Comparison of ENCODE assay signal across 19 mouse cellular contexts in the genomic region with DNA sequence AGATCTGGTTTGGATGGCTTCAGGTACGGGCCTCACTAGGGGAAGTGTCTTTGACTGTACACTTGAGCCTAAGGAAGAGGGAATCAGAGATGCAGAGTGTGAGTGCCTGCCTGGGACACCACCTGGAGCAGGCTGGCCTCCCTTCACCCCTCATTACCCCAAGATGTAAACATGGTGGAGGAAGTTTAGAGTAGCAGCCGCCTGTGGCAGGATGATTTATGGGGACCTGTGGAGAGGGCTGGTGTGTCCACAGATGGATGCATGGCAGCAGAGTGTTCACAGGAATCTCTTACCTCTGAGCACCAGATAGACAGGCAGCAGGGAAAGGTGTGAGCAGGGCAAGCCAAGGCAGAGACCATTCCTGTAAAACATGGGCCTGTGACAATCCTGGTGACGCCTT.
DNase-seq lines count a peak whose midpoint lies in the region; ATAC-seq lines count a peak whose summit lies in the region.
"Had no signal": no experiment of that assay in that cellular context is flagged by ENCODE, and none has a peak within 500 bp of the region (broad histone marks: within the 10 kb centered on the region; RNA-seq: fewer than 3 reads in every experiment).

No protein-coding gene starts in this region.

- peak; percentile 82 for ATAC-seq in kidney, embryonic 15.5 days (replicated peaks; ENCODE audit: low FRiP score)
- no peak for ATAC-seq in neural tube, embryonic 11.5 days (ENCODE audit: insufficient read depth, low FRiP score, low TSS enrichment)
- ATAC-seq in neural tube, embryonic 15.5 days (ENCODE audit: low FRiP score): no peak
- ATAC-seq: forebrain, embryonic 13.5 days; forebrain, postnatal 0 days had no signal

- H3K4me1 ChIP-seq in kidney, embryonic 15.5 days: peaks cover 25% of the 10 kb centered on the region
- no peaks in the 10 kb centered on the region for H3K4me1 ChIP-seq in neural tube, embryonic 11.5 days (ENCODE audit: control insufficient read depth, insufficient read depth, low read length)
- H3K4me1 ChIP-seq in neural tube, embryonic 15.5 days: 0 out of 2 replicates have a peak, but pooled peaks cover 3% of the 10 kb centered on the region

- no peak overlapping the region for H3K27ac ChIP-seq in kidney, embryonic 15.5 days
- no peak overlapping the region for H3K27ac ChIP-seq in neural tube, embryonic 11.5 days (ENCODE audit: low read depth, low read length)
- no peak overlapping the region for H3K27ac ChIP-seq in neural tube, embryonic 15.5 days (replicated peaks)
- H3K27ac ChIP-seq: embryonic facial prominence, embryonic 10.5 days; forebrain, embryonic 13.5 days; gastrocnemius, adult 2 months; hindbrain, embryonic 10.5 days; hindbrain, embryonic 14.5 days had no signal

- no peak overlapping the region for H3K9ac ChIP-seq in kidney, embryonic 15.5 days
- no peak overlapping the region for H3K9ac ChIP-seq in neural tube, embryonic 11.5 days (ENCODE audit: low read length)
- no peak overlapping the region for H3K9ac ChIP-seq in neural tube, embryonic 15.5 days (replicated peaks)
- H3K9ac ChIP-seq: forebrain, embryonic 13.5 days; forebrain, postnatal 0 days; heart, embryonic 12.5 days; hindbrain, embryonic 14.5 days had no signal

- H3K27me3 ChIP-seq in kidney, embryonic 15.5 days: peaks cover 9% of the 10 kb centered on the region
- H3K27me3 ChIP-seq in neural tube, embryonic 11.5 days (ENCODE audit: control insufficient read depth, insufficient read depth, low read length): no peaks in the 10 kb centered on the region
- no peaks in the 10 kb centered on the region for H3K27me3 ChIP-seq in neural tube, embryonic 15.5 days (replicated peaks)
- H3K27me3 ChIP-seq: forebrain, embryonic 13.5 days had no signal

- no peak overlapping the region for H3K4me2 ChIP-seq in kidney, embryonic 15.5 days
- no peak overlapping the region for H3K4me2 ChIP-seq in neural tube, embryonic 11.5 days (ENCODE audit: low read depth)
- no peak overlapping the region for H3K4me2 ChIP-seq in neural tube, embryonic 15.5 days
- H3K4me2 ChIP-seq: forebrain, embryonic 13.5 days; heart, embryonic 12.5 days; hindbrain, embryonic 14.5 days had no signal

- no peaks in the 10 kb centered on the region for H3K9me3 ChIP-seq in kidney, embryonic 15.5 days (replicated peaks)
- no peaks in the 10 kb centered on the region for H3K9me3 ChIP-seq in neural tube, embryonic 11.5 days (ENCODE audit: control insufficient read depth, low read length)
- H3K9me3 ChIP-seq in neural tube, embryonic 15.5 days (replicated peaks): no peaks in the 10 kb centered on the region
- H3K9me3 ChIP-seq: embryonic facial prominence, embryonic 10.5 days; forebrain, embryonic 13.5 days; heart, embryonic 12.5 days; hindbrain, embryonic 10.5 days had no signal

- 25% methylated on average over 3 of the region's 3 CpGs for WGBS in kidney, embryonic 15.5 days
- 67% methylated on average over 3 of the region's 3 CpGs for WGBS in neural tube, embryonic 11.5 days
- WGBS in neural tube, embryonic 15.5 days: 68% methylated on average over 3 of the region's 3 CpGs

- no peak for DNase-seq in kidney, postnatal 25 days
- DNase-seq in neural tube, embryonic 11.5 days (ENCODE audit: low spot score): peak; percentile 26
- peak; percentile 33 for DNase-seq in embryo, embryonic 9.5 days (ENCODE audit: extremely low spot score)
- DNase-seq in cerebellum, postnatal 36 days: no peak
- DNase-seq in natural killer cell, adult 2 months (ENCODE audit: low spot score in 2 of 2): no peak
- DNase-seq: adrenal gland, adult 2 months; adrenal gland, postnatal 25 days; cerebellum, adult 18-20 months; cerebellum, adult 9-11 months; forebrain, postnatal 0 days; gastrocnemius, adult 2 months; gastrocnemius, postnatal 25 days had no signal

- no peaks in the 10 kb centered on the region for H3K36me3 ChIP-seq in kidney, embryonic 15.5 days
- H3K36me3 ChIP-seq in neural tube, embryonic 11.5 days (ENCODE audit: control insufficient read depth, insufficient read depth, low read length): no peaks in the 10 kb centered on the region
- H3K36me3 ChIP-seq in neural tube, embryonic 15.5 days: no peaks in the 10 kb centered on the region
- H3K36me3 ChIP-seq: embryonic facial prominence, embryonic 10.5 days; heart, embryonic 12.5 days; hindbrain, embryonic 10.5 days had no signal

- H3K4me3 ChIP-seq in kidney, embryonic 15.5 days (replicated peaks): no peak overlapping the region
- H3K4me3 ChIP-seq in neural tube, embryonic 11.5 days (ENCODE audit: low read depth, low read length): no peak overlapping the region
- no peak overlapping the region for H3K4me3 ChIP-seq in neural tube, embryonic 15.5 days (replicated peaks)
- H3K4me3 ChIP-seq: embryonic facial prominence, embryonic 10.5 days; forebrain, embryonic 13.5 days; gastrocnemius, adult 2 months; heart, embryonic 12.5 days; hindbrain, embryonic 10.5 days had no signal

Comparison
In these comparisons a context has a peak if more than half of its experiments do, and no peak if none do; other contexts are left out.
1. DNase-seq: peak in neural tube, embryonic 11.5 days (single experiment) and embryo, embryonic 9.5 days (single experiment); none in kidney, postnatal 25 days (0 of 2), cerebellum, postnatal 36 days (0 of 2) and natural killer cell, adult 2 months (0 of 2).